Mouse (Mus musculus) right cerebral cortex, postnatal 4 days (tissue): ENCODE measurements around the gene Dnajc17.

ENCODE experiments used
- DNase-seq: peaks from one replicate; pipeline ENCODE4 v3.0.0-alpha.2; 2022

Gene Dnajc17

DNA sequence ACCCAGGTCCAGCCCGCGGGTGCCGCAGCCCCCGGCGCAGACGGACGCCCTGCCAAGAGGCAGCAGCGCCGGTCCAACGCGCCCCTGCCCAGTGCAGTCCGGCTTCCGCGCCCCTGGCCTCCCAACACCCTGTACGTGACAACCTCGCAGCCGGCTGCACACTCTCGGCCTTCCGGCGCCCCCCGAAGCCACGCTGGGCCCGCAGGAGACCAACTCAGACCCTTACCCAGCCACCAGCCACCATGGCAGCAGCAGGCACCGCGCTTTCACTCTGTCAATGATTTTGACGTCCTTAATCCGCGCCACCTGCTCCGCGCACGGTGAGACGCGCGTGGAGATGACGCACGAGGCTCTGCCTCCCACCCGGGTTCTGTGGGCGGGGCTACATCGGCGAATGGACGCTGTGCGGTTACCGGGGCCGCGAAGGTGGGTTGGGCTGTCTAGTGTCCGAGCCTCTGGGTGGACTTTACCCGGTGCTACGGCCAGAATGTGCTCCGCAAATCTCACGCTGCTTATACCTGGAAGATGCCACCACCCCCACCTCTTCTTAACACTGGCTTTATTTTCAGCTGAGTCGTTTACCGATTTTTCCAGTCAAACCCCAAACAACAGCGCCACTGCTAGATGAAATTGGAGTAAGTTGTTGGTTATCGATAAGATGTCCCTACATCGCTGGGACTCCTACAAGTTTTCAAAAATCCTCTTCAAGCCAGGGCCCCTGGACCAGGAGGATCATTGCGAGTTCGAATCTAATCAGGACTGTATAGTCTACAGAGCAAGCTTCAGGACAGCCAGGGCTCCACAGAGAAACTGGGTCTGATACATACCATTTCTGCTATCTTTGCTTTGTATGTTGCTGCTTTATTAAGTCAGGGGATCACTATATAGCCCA is 51.7 kb downstream of the Dnajc17 start, which contains the start of gene Rmdn3:
Gene Rmdn3 (minus strand): TSS at position 354 of the 892 bp plus-strand sequence.
- DNase-seq, result peak; percentile 96

- DNase-seq, result no peak
Measured at GRCm38 (mm10) chr2:119156081-119156680, 52.4 kb downstream of the Dnajc17 start.

GRCm38 (mm10) chr2:119155388-119155787 is 53.2 kb downstream of the Dnajc17 start:
- no peak for DNase-seq

DNA sequence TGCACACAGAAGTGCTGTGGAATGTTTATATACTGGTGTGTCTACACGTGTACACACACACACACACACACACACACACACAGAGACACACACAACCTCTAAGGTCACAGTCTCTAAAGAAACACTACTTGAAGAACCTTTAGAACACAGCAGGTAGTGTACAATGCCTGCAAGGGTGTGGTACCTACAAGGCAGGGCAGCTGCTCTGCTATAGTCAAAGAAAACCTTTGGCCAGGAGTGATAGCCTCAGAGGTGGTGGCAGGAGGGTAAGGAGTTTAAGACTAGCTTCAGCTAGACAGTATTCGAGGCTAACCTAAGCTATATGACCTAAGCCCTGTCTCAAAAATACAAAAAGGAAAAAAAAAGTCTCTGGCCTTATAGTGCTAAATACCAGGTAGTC is 53.9 kb downstream of the Dnajc17 start:
- DNase-seq, result no peak

DNA sequence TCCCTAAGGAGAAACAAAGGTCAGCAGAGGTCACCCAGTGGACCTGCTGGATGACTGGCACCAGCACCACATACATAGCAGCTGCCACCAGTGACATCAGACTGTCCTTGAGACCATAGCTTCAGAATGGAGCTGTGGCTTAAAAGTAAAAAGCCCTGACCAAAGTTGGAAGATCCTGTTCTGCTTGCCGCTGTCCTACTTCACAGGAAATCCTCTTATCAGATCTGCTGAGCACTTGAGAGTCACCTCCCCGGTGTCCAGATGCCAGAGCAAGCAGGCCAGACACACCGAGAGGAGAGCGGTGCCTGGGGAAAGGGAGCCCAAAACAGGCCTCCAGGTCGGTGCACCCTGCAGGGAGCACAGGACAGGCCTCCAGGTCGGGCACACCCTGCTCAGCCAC is 56.3 kb downstream of the Dnajc17 start:
- no peak for DNase-seq

GRCm38 (mm10) chr2:119147775-119148174 is 60.8 kb downstream of the Dnajc17 start:
- no peak for DNase-seq

- DNase-seq, result no peak
Measured at GRCm38 (mm10) chr2:119147160-119147678, 61.4 kb downstream of the Dnajc17 start.

DNA sequence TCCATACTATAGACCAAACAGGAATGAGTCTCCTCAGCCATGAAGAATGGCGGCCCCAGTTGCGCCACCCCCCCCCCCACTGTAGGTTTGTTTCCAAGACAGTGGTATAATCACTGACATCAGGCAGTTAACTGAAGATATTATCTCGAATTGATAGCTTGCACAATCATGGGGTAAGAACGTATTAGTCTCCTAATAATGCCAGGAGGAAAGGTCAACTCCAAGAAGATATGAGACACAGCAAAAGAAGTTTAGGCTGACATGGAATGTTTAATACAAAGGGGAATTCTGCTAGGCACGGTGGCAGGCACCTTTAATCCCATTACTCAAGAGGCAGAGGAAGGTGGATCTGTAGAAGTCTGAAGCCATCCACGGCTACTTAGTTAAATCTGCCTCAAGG is 62.2 kb downstream of the Dnajc17 start:
- no peak for DNase-seq

GRCm38 (mm10) chr2:119145199-119145598 is 63.4 kb downstream of the Dnajc17 start:
- no peak for DNase-seq

DNA sequence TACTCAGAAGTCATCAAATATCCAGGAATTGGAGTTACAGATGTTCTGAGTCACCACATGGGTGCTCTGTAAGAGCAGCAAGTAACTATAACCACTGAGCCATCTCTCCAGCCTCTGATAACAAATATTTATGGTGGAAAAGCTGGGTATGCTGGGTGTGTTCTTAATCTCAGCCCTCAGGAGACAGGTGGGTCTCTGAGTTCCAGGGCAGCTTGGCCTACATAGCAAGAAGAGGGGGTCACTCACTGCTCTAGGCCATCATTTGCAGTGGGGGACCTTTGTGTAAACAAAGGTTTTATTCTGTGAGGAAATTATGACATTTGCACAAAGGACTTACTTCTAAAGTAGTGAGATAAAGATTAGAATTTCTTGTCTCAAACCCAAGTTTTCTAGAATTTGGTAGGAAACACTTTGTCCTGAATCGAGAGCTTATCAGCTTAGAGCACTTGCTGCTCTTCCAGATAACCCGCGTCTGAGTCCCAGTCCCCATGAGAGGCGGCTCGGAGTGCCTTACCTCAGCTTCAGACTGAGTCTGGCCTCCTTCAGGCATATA is 72.2 kb downstream of the Dnajc17 start:
- DNase-seq, result no peak
